Mouse (Mus musculus): ENCODE measurements around the gene Tmtc4. TPM values are rescaled to one million over a fixed set of nuclear protein-coding genes. Genes with fewer than 3 reads are reported as not detected.

The Tmtc4 gene
- polyA plus RNA-seq, 1 experiment from 2014 or later = 37.4 TPM

- peaks cover 9% of the 10 kb centered on the region for H3K36me3 ChIP-seq (ENCODE audit: insufficient read depth, low read length)
- H3K9me3 ChIP-seq (ENCODE audit: low read length) = no peaks in the 10 kb centered on the region
- H3K27me3 ChIP-seq (ENCODE audit: insufficient read depth, low read length) = no peaks in the 10 kb centered on the region
- H3K27ac ChIP-seq (ENCODE audit: low read length) = no peak overlapping the region
- WGBS = 73% methylated on average over 9 of the region's 9 CpGs
- no peak overlapping the region for H3K4me3 ChIP-seq (ENCODE audit: low read length)
- ATAC-seq (ENCODE audit: low FRiP score, low TSS enrichment) = no peak
- H3K4me1 ChIP-seq (ENCODE audit: insufficient read depth, low read length) = peaks cover 20% of the 10 kb centered on the region
- no peak overlapping the region for H3K9ac ChIP-seq (replicated peaks; ENCODE audit: low read length)
- H3K4me2 ChIP-seq (replicated peaks; ENCODE audit: low read depth, low read length) = no peak overlapping the region
These were observed 6.6 kb downstream of the Tmtc4 start for GRCm38 (mm10) chr14:122977056-122977796.

- Histone ChIP-seq H3K4me1 (ENCODE audit: insufficient read depth, low read length) (peaks cover 11% of the 10 kb centered on the region; the same call in 1 of the 2 replicates), H3K27me3 (ENCODE audit: insufficient read depth, low read length) (no peaks in the 10 kb centered on the region), H3K27ac (ENCODE audit: low read length) (no peak overlapping the region), H3K9ac (replicated peaks; ENCODE audit: low read length) (no peak overlapping the region), H3K36me3 (ENCODE audit: insufficient read depth, low read length) (peaks cover 24% of the 10 kb centered on the region), H3K4me2 (replicated peaks; ENCODE audit: low read depth, low read length) (no peak overlapping the region), H3K9me3 (ENCODE audit: low read length) (no peaks in the 10 kb centered on the region), H3K4me3 (ENCODE audit: low read length) (no peak overlapping the region)
- WGBS = 58% methylated on average over 3 of the region's 3 CpGs
- ATAC-seq (ENCODE audit: low FRiP score, low TSS enrichment) = no peak
These were observed 8.8 kb downstream of the Tmtc4 start for GRCm38 (mm10) chr14:122974854-122975570.

- Histone ChIP-seq H3K9ac (replicated peaks; ENCODE audit: low read length) (no peak overlapping the region), H3K4me3 (ENCODE audit: low read length) (no peak overlapping the region), H3K27me3 (ENCODE audit: insufficient read depth, low read length) (no peaks in the 10 kb centered on the region), H3K27ac (ENCODE audit: low read length) (no peak overlapping the region), H3K4me2 (replicated peaks; ENCODE audit: low read depth, low read length) (no peak overlapping the region), H3K9me3 (ENCODE audit: low read length) (no peaks in the 10 kb centered on the region), H3K36me3 (ENCODE audit: insufficient read depth, low read length) (peaks cover 38% of the 10 kb centered on the region), H3K4me1 (ENCODE audit: insufficient read depth, low read length) (peaks cover 4% of the 10 kb centered on the region; the same call in 1 of the 2 replicates)
- no peak for ATAC-seq (ENCODE audit: low FRiP score, low TSS enrichment)
- WGBS = 81% methylated on average over 2 of the region's 2 CpGs
These were observed 10.7 kb downstream of the Tmtc4 start for GRCm38 (mm10) chr14:122973091-122973490.

GRCm38 (mm10) chr14:122968049-122968448 is 15.8 kb downstream of the Tmtc4 start:
- Histone ChIP-seq H3K4me1 (ENCODE audit: insufficient read depth, low read length) (no peaks in the 10 kb centered on the region), H3K9me3 (ENCODE audit: low read length) (no peaks in the 10 kb centered on the region), H3K4me3 (ENCODE audit: low read length) (no peak overlapping the region), H3K9ac (replicated peaks; ENCODE audit: low read length) (no peak overlapping the region), H3K27me3 (ENCODE audit: insufficient read depth, low read length) (no peaks in the 10 kb centered on the region), H3K27ac (ENCODE audit: low read length) (no peak overlapping the region), H3K36me3 (ENCODE audit: insufficient read depth, low read length) (peaks cover 48% of the 10 kb centered on the region), H3K4me2 (replicated peaks; ENCODE audit: low read depth, low read length) (no peak overlapping the region)
- no peak for ATAC-seq (ENCODE audit: low FRiP score, low TSS enrichment)
- WGBS = 73% methylated on average over 2 of the region's 2 CpGs

GRCm38 (mm10) chr14:122957941-122958340 is 25.9 kb downstream of the Tmtc4 start:
- WGBS = 83% methylated on average over 8 of the region's 8 CpGs
- Histone ChIP-seq H3K9me3 (ENCODE audit: low read length) (no peaks in the 10 kb centered on the region), H3K36me3 (ENCODE audit: insufficient read depth, low read length) (peaks cover 4% of the 10 kb centered on the region; the same call in 1 of the 2 replicates), H3K27me3 (ENCODE audit: insufficient read depth, low read length) (no peaks in the 10 kb centered on the region), H3K4me2 (replicated peaks; ENCODE audit: low read depth, low read length) (no peak overlapping the region), H3K9ac (replicated peaks; ENCODE audit: low read length) (no peak overlapping the region), H3K4me3 (ENCODE audit: low read length) (no peak overlapping the region), H3K27ac (ENCODE audit: low read length) (no peak overlapping the region), H3K4me1 (ENCODE audit: insufficient read depth, low read length) (0 out of 2 replicates have a peak, but pooled peaks cover 4% of the 10 kb centered on the region)
- ATAC-seq (ENCODE audit: low FRiP score, low TSS enrichment) = no peak

- Histone ChIP-seq H3K4me2 (replicated peaks; ENCODE audit: low read depth, low read length) (no peak overlapping the region), H3K4me3 (ENCODE audit: low read length) (no peak overlapping the region), H3K4me1 (ENCODE audit: insufficient read depth, low read length) (0 out of 2 replicates have a peak, but pooled peaks cover 4% of the 10 kb centered on the region), H3K27me3 (ENCODE audit: insufficient read depth, low read length) (no peaks in the 10 kb centered on the region), H3K27ac (ENCODE audit: low read length) (no peak overlapping the region), H3K9ac (replicated peaks; ENCODE audit: low read length) (no peak overlapping the region), H3K9me3 (ENCODE audit: low read length) (no peaks in the 10 kb centered on the region), H3K36me3 (ENCODE audit: insufficient read depth, low read length) (peaks cover 14% of the 10 kb centered on the region; the same call in 1 of the 2 replicates)
- WGBS = 12% methylated on average over 1 of the region's 1 CpGs
- ATAC-seq (ENCODE audit: low FRiP score, low TSS enrichment) = peak; percentile 82
These were observed 30.5 kb downstream of the Tmtc4 start for GRCm38 (mm10) chr14:122953331-122953730.

- WGBS = 85% methylated on average over 1 of the region's 1 CpGs
- no peak overlapping the region for H3K4me2 ChIP-seq (replicated peaks; ENCODE audit: low read depth, low read length)
- peaks cover 20% of the 10 kb centered on the region; the same call in 1 of the 2 replicates for H3K36me3 ChIP-seq (ENCODE audit: insufficient read depth, low read length)
- no peak overlapping the region for H3K27ac ChIP-seq (ENCODE audit: low read length)
- ATAC-seq (ENCODE audit: low FRiP score, low TSS enrichment) = no peak
- no peaks in the 10 kb centered on the region for H3K9me3 ChIP-seq (ENCODE audit: low read length)
- H3K4me1 ChIP-seq (ENCODE audit: insufficient read depth, low read length) = 0 out of 2 replicates have a peak, but pooled peaks cover 4% of the 10 kb centered on the region
- no peaks in the 10 kb centered on the region for H3K27me3 ChIP-seq (ENCODE audit: insufficient read depth, low read length)
- no peak overlapping the region for H3K4me3 ChIP-seq (ENCODE audit: low read length)
- no peak overlapping the region for H3K9ac ChIP-seq (replicated peaks; ENCODE audit: low read length)
These were observed 31.3 kb downstream of the Tmtc4 start for GRCm38 (mm10) chr14:122952556-122952955.

- no peak overlapping the region for H3K9ac ChIP-seq (replicated peaks; ENCODE audit: low read length)
- H3K4me2 ChIP-seq (replicated peaks; ENCODE audit: low read depth, low read length) = no peak overlapping the region
- H3K27me3 ChIP-seq (ENCODE audit: insufficient read depth, low read length) = no peaks in the 10 kb centered on the region
- peaks cover 25% of the 10 kb centered on the region; the same call in 1 of the 2 replicates for H3K36me3 ChIP-seq (ENCODE audit: insufficient read depth, low read length)
- 0 out of 2 replicates have a peak, but pooled peaks cover 4% of the 10 kb centered on the region for H3K4me1 ChIP-seq (ENCODE audit: insufficient read depth, low read length)
- 88% methylated on average over 6 of the region's 6 CpGs for WGBS
- H3K27ac ChIP-seq (ENCODE audit: low read length) = no peak overlapping the region
- H3K9me3 ChIP-seq (ENCODE audit: low read length) = no peaks in the 10 kb centered on the region
- H3K4me3 ChIP-seq (ENCODE audit: low read length) = no peak overlapping the region
- ATAC-seq (ENCODE audit: low FRiP score, low TSS enrichment) = no peak
These were observed 32.0 kb downstream of the Tmtc4 start for GRCm38 (mm10) chr14:122951676-122952445.

GRCm38 (mm10) chr14:122950915-122951314 is 32.9 kb downstream of the Tmtc4 start:
- Histone ChIP-seq H3K9ac (replicated peaks; ENCODE audit: low read length) (no peak overlapping the region), H3K4me2 (replicated peaks; ENCODE audit: low read depth, low read length) (no peak overlapping the region), H3K4me3 (ENCODE audit: low read length) (no peak overlapping the region), H3K9me3 (ENCODE audit: low read length) (no peaks in the 10 kb centered on the region), H3K27ac (ENCODE audit: low read length) (no peak overlapping the region), H3K27me3 (ENCODE audit: insufficient read depth, low read length) (no peaks in the 10 kb centered on the region), H3K36me3 (ENCODE audit: insufficient read depth, low read length) (peaks cover 25% of the 10 kb centered on the region; the same call in 1 of the 2 replicates), H3K4me1 (ENCODE audit: insufficient read depth, low read length) (0 out of 2 replicates have a peak, but pooled peaks cover 2% of the 10 kb centered on the region)
- no peak for ATAC-seq (ENCODE audit: low FRiP score, low TSS enrichment)
- 95% methylated on average over 1 of the region's 1 CpGs for WGBS

Measured in kidney, embryonic 16.5 days (tissue).